Mouse (Mus musculus): ENCODE data around the gene Cfap43. TPM values are rescaled to one million over a fixed set of nuclear protein-coding genes. Genes with fewer than 3 reads are reported as not detected.

Gene Cfap43
- total and polyA plus RNA-seq, 3 experiments = 3.2 to 12.7 (median 11.7) TPM

DNA sequence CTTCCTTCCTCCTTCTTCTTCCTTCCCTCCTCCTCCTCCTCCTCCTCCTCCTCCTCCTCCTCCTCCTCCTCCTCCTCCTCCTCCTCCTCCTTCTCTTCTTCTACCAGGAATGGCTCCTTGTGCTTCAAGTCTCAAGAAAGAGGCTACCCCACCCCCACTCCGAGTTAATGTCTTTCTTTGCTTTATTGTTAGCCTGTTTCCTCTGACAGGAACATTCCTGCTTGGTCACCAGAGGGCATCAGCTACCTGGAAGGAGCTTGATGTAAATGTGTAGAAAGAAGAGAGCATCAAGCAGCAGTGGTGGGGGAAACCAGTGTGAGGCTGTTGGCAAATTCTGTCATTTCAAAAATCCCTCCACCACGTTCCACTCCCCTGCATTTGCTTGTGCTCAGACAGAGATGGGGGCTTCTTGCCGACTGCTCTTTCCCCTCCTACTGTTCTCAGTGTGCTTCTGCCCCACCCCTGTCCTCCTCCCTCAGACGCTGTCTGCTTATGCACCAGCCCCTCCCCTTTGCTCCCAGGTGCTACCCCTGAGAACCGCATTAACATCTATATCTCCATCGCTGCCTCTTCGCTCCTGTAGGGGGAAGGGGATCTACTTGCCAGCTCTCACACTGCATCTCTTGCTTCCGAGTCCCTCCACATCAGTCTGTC is 96.8 kb downstream of the Cfap43 start:
- no peaks in the 10 kb centered on the region for H3K36me3 ChIP-seq (replicated peaks in 1 of 2; ENCODE audit: control insufficient read depth in 1 of 2, insufficient read depth in 1 of 2, low read length in 1 of 2)
- dilution Hi-C loops (cut with MboI; ENCODE audit: extremely low pct_ligation_motif_present, extremely low pct_unique_long_range_greater_than_20kb, low sequenced_read_pairs) (no loop called here), in situ Hi-C loops (cut with MboI; ENCODE audit: low pct_ligation_motif_present, low pct_unique_long_range_greater_than_20kb, low sequenced_read_pairs) (loop anchor here (10.0 kb wide), 1 partner anchor 167 kb away; no protein-coding TSS in a partner anchor)
- H3K4me2 ChIP-seq (ENCODE audit: insufficient read depth, low read depth, poor library complexity, severe bottlenecking) = 0 out of 2 replicates have a peak overlapping the region, but pooled peaks have one; percentile 34
- H3K9me3 ChIP-seq (replicated peaks; ENCODE audit: low read length) = no peaks in the 10 kb centered on the region
- H3K27me3 ChIP-seq (replicated peaks) = peaks cover 2% of the 10 kb centered on the region
- H3K4me1 ChIP-seq (ENCODE audit: control insufficient read depth in 1 of 2, insufficient read depth in 2 of 2) = peaks cover 10 to 14% of the 10 kb centered on the region in 2 experiments
- no peak overlapping the region for H3K9ac ChIP-seq (ENCODE audit: insufficient read depth, low read depth)
- H3K79me2 ChIP-seq (replicated peaks; ENCODE audit: control insufficient read depth, extremely low read depth, insufficient read depth, poor library complexity, severe bottlenecking) = no peaks in the 10 kb centered on the region
- TF ChIP-seq BHLHE40 (IDR thresholded peaks at IDR 0.05; ENCODE audit: low read depth, low read length) = no peak
- TF ChIP-seq RAD21 (IDR thresholded peaks at IDR 0.05; ENCODE audit: low read depth, low read length) = peak; percentile 44
- TF ChIP-seq SMC3 (IDR thresholded peaks at IDR 0.05; ENCODE audit: low read depth, low read length) = peak; percentile 48
- TF ChIP-seq GABPA (IDR thresholded peaks at IDR 0.05; ENCODE audit: insufficient replicate concordance, low read depth, low read length) = no peak
- peak in 1 of 2 experiments; percentile 59; a peak in 2 of 4 replicates for TF ChIP-seq CTCF (conservative IDR thresholded peaks at IDR 0.05 in 1 of 2, IDR thresholded peaks at IDR 0.05 in 1 of 2; ENCODE audit: low read depth in 2 of 2, low read length in 2 of 2)
- no peak for TF ChIP-seq TCF12 (IDR thresholded peaks at IDR 0.05; ENCODE audit: low read depth, low read length)
- TF ChIP-seq NELFE (IDR thresholded peaks at IDR 0.05; ENCODE audit: low read depth, low read length) = 0 out of 2 replicates have a peak, but pooled peaks have one; percentile 23
- no peak for TF ChIP-seq POLR2A (IDR thresholded peaks at IDR 0.05; ENCODE audit: low read depth, low read length)
- H3K27ac ChIP-seq (ENCODE audit: insufficient read depth, low read depth) = no peak overlapping the region
- H3K4me3 ChIP-seq (replicated peaks in 1 of 3; ENCODE audit: low read depth in 2 of 3, low read length in 2 of 3, poor library complexity in 1 of 3) = no peak overlapping the region
- peak; percentile 53 for DNase-seq (ENCODE audit: extremely low read depth)

DNA sequence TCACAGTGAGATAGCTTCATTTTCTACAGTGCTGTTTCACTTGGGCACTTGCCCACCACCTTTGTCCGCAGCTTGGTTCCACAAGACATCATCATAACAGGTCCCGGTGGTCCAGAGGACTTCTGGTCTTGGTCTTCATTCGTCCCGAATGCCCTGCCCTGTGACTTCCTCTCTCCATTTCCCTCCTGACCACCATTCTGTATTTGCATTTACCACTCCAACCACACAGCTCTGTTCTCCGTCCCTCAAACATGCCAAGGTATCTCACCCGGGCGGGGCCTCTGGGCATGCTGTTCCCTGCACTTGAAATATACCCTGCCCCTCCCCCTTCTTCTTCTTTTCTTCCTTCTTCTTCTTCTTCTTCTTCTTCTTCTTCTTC is 97.6 kb downstream of the Cfap43 start:
- peaks cover 2% of the 10 kb centered on the region for H3K27me3 ChIP-seq (replicated peaks)
- no peaks in the 10 kb centered on the region for H3K9me3 ChIP-seq (replicated peaks; ENCODE audit: low read length)
- no peaks in the 10 kb centered on the region for H3K79me2 ChIP-seq (replicated peaks; ENCODE audit: control insufficient read depth, extremely low read depth, insufficient read depth, poor library complexity, severe bottlenecking)
- H3K4me2 ChIP-seq (ENCODE audit: insufficient read depth, low read depth, poor library complexity, severe bottlenecking) = peak overlapping the region; percentile 88
- in situ Hi-C loops (cut with MboI; ENCODE audit: low pct_ligation_motif_present, low pct_unique_long_range_greater_than_20kb, low sequenced_read_pairs) = loop anchor here (10.0 kb wide), 1 partner anchor 167 kb away; no protein-coding TSS in a partner anchor
- H3K4me3 ChIP-seq (replicated peaks in 1 of 3; ENCODE audit: low read depth in 2 of 3, low read length in 2 of 3, poor library complexity in 1 of 3) = peak overlapping the region; percentile 1 to 35 (median 33)
- DNase-seq (ENCODE audit: extremely low read depth) = peak; percentile 49
- no peak overlapping the region for H3K27ac ChIP-seq (ENCODE audit: insufficient read depth, low read depth)
- H3K4me1 ChIP-seq (ENCODE audit: control insufficient read depth in 1 of 2, insufficient read depth in 2 of 2) = peaks cover 10 to 14% of the 10 kb centered on the region in 2 experiments
- peak overlapping the region; percentile 7; the same call in 1 of the 2 replicates for H3K9ac ChIP-seq (ENCODE audit: insufficient read depth, low read depth)
- H3K36me3 ChIP-seq (replicated peaks in 1 of 2; ENCODE audit: control insufficient read depth in 1 of 2, insufficient read depth in 1 of 2, low read length in 1 of 2) = no peaks in the 10 kb centered on the region
- TF ChIP-seq KAT2A (IDR thresholded peaks at IDR 0.05; ENCODE audit: insufficient replicate concordance, low read length) (no peak), BHLHE40 (IDR thresholded peaks at IDR 0.05; ENCODE audit: low read depth, low read length) (0 out of 2 replicates have a peak, but pooled peaks have one; percentile 14)
- dilution Hi-C loops (cut with MboI; ENCODE audit: extremely low pct_ligation_motif_present, extremely low pct_unique_long_range_greater_than_20kb, low sequenced_read_pairs) = no loop called here

GRCm38 (mm10) chr19:47820832-47821493 is 98.1 kb downstream of the Cfap43 start:
- Histone ChIP-seq H3K4me1 (ENCODE audit: control insufficient read depth in 1 of 2, insufficient read depth in 2 of 2) (peaks cover 10 to 14% of the 10 kb centered on the region in 2 experiments), H3K9me3 (replicated peaks; ENCODE audit: low read length) (no peaks in the 10 kb centered on the region), H3K27ac (ENCODE audit: insufficient read depth, low read depth) (no peak overlapping the region), H3K79me2 (replicated peaks; ENCODE audit: control insufficient read depth, extremely low read depth, insufficient read depth, poor library complexity, severe bottlenecking) (no peaks in the 10 kb centered on the region), H3K36me3 (replicated peaks in 1 of 2; ENCODE audit: control insufficient read depth in 1 of 2, insufficient read depth in 1 of 2, low read length in 1 of 2) (no peaks in the 10 kb centered on the region), H3K27me3 (replicated peaks) (peaks cover 2% of the 10 kb centered on the region), H3K4me3 (replicated peaks in 1 of 3; ENCODE audit: low read depth in 2 of 3, low read length in 2 of 3, poor library complexity in 1 of 3) (peak overlapping the region; percentile 1 to 35 (median 33)), H3K9ac (ENCODE audit: insufficient read depth, low read depth) (peak overlapping the region; percentile 7; the same call in 1 of the 2 replicates), H3K4me2 (ENCODE audit: insufficient read depth, low read depth, poor library complexity, severe bottlenecking) (peak overlapping the region; percentile 88)
- peak; percentile 73 for DNase-seq (ENCODE audit: extremely low read depth)
- in situ Hi-C loops (cut with MboI; ENCODE audit: low pct_ligation_motif_present, low pct_unique_long_range_greater_than_20kb, low sequenced_read_pairs) = loop anchor here (10.0 kb wide), 1 partner anchor 166 kb away; no protein-coding TSS in a partner anchor
- dilution Hi-C loops (cut with MboI; ENCODE audit: extremely low pct_ligation_motif_present, extremely low pct_unique_long_range_greater_than_20kb, low sequenced_read_pairs) = no loop called here
- TF ChIP-seq PAX5 (IDR thresholded peaks at IDR 0.05; ENCODE audit: low read length) (no peak), ZNF384 (IDR thresholded peaks at IDR 0.05; ENCODE audit: low read depth, low read length) (no peak), NELFE (IDR thresholded peaks at IDR 0.05; ENCODE audit: low read depth, low read length) (no peak), MXI1 (IDR thresholded peaks at IDR 0.05; ENCODE audit: low read depth, low read length) (no peak), RAD21 (IDR thresholded peaks at IDR 0.05; ENCODE audit: low read depth, low read length) (peak; percentile 62), TBP (conservative IDR thresholded peaks at IDR 0.05; ENCODE audit: low read depth, low read length) (no peak), CHD2 (IDR thresholded peaks at IDR 0.05; ENCODE audit: low read length) (no peak), TCF12 (IDR thresholded peaks at IDR 0.05; ENCODE audit: low read depth, low read length) (no peak), ZC3H11A (IDR thresholded peaks at IDR 0.05; ENCODE audit: low read depth, low read length) (no peak), MAX (IDR thresholded peaks at IDR 0.05; ENCODE audit: low read length) (0 out of 2 replicates have a peak, but pooled peaks have one; percentile 11), POLR2AphosphoS2 (IDR thresholded peaks at IDR 0.05; ENCODE audit: low read depth, low read length) (no peak), SIN3A (IDR thresholded peaks at IDR 0.05; ENCODE audit: low read length) (no peak), ETS1 (conservative IDR thresholded peaks at IDR 0.05; ENCODE audit: low read depth, low read length) (no peak), MAFK (IDR thresholded peaks at IDR 0.05; ENCODE audit: insufficient replicate concordance, low read length) (no peak), MEF2A (IDR thresholded peaks at IDR 0.05; ENCODE audit: borderline replicate concordance, low read depth, low read length) (no peak), ZKSCAN1 (IDR thresholded peaks at IDR 0.05; ENCODE audit: borderline replicate concordance, low read depth, low read length) (no peak), USF2 (conservative IDR thresholded peaks at IDR 0.05; ENCODE audit: low read depth, low read length) (no peak)
